Mouse (Mus musculus): ENCODE measurements around the gene Ccdc160.

Gene Ccdc160

DNA sequence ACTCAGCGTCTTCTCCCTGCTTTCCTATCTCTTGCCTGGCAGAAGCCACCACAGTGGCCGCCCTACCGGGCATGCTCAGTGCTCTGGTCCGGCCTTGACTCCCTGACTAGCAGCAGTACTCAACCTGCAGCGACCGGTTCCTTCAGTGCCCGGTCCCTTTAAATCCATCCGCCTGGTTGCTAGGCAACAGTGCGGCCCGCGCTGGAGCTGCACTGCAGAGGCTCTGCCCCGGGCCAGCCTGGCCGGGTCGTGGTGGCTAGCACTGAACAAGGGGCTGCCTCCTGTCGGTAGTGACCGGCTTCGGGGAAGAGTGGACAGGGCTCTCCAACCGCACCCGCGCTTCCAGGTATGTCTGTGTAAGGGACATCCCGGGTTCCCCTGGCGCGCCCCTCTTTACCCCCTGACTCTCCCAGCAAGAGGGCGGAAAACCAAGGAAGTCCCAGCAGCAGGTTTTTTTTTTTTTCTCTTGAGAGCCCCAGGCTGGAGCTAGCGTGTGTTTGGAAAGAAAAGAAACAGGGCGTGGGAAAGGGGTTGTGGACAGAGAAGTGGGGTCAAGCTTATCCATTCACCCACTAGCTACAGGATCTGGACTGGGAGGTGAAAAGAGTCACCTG lies at the start of gene Ccdc160:
Gene Ccdc160, plus strand, starts transcription at position 221 of the 614 bp plus-strand sequence.
- DNase-seq = peak; percentile 9 to 15

DNA sequence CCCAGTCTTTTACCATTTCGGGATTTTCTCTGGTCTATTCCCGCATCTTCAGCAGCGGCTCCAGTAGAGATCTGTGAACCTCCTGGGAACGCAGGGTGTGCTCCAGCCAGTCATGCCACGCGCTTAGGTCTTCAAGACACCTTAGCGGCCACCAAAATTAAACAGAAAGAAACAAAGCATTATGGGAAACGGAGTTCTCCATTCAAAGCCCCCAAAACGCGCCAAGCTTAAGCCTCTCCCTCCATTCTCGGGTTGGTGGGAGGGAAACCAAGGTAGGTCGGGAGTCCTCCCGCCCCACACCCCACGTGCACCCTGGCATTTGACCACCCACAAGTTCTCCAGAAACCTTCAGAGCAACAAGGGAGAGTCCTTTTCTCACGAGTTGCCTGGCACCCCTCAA lies 47.2 kb upstream of the Ccdc160 start:
- DNase-seq = peak in 1 of 2 experiments; percentile 10

DNA sequence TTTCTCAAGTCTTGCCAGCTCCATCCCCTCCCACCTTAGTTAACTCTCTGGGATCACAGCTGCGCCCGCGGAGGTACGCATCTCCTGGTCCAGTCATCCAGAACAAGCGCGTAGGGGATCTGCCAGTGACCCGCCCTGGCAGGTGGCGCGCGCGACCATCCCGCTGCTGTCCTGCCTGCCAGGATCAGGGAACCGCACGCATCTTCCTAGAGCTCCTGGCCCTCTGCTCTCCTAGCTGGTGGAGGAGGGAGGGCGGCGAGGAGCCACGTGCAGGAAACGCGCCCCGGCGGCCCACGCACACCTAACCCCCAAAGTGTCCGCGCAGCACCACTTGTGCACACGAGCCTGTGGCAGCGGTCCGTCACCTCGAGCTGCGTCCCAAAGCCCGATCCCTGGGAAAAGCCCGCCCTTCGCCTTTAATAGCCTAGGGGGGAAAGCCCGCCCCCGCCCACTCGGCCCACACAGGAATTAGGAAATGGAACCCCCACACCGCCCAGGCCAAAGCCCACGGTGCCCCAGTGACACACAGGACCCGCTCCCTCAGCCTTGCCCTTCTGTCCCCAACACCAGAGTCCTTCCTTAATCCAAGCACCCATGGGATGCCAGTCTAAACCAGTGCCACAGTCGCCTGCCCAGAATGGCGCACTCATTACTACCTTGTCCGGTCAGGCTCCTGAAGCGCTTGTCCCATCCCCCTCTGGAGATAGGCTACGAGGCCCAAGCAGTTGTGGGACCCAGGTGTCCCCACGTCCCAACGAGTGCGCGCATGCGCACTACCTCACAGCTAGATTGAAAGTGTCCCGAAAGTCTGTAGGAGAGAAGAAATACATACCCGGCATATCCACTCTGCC lies 46.6 kb upstream of the Ccdc160 start:
- peak; percentile 44 to 63 for DNase-seq

DNA sequence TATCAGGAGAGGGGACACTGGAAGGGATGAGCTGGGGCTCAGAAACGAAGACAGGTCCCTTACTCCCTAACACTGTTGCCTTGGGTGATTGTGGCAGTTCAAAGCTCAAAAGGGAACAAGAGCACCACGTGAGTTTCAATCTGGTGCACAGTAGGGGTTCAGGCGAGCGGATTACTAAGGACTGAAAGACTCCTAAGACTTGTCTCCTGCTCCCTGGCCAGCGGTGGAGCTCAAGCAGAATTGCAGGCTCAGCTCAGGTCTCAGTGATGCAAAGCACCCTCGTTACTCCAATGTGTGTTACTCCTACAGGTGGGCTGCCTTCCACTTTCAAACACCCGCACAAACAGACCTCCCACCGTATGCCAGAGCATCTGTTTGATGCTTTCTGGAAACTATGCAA lies 45.5 kb upstream of the Ccdc160 start:
- DNase-seq = peak; percentile 4 to 17

DNA sequence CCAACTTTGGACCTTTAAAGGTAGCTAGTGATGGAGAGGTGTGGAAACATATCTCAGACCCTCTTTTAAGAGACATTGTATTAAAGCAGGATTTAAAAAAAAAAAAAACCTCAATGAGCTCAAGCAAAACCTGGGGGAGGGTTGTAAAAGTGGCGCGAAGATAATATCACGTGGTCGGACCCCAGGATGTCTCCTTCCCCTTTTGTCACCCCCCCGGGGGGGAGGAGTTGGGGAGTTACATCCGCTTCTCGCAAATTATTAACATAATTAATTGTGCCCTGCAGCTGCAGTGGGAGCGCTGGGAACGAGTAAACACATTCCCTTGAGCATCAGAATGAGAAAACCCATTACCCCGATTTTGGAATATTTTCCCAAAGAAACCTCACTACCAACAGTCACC lies 45.1 kb upstream of the Ccdc160 start:
- peak; percentile 26 to 53 for DNase-seq

DNA sequence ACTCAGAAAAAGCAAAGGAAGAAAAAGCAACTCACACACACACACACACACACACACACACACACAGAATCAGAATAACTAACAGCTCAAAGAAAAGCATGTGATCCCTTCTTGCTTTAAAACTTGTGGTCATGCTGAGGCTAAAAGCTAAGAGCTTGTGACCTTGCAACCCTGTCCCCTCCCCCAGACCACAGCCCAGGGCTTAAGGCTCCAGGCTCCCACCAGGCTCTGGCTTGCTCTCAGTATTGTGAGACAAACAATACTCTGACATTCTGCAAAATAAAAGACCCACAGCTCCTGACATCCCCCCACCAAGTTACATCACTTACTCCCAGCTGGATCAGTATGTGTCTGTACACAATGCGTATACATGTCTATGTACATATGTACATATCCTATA lies 44.2 kb upstream of the Ccdc160 start:
- DNase-seq = no peak

DNA sequence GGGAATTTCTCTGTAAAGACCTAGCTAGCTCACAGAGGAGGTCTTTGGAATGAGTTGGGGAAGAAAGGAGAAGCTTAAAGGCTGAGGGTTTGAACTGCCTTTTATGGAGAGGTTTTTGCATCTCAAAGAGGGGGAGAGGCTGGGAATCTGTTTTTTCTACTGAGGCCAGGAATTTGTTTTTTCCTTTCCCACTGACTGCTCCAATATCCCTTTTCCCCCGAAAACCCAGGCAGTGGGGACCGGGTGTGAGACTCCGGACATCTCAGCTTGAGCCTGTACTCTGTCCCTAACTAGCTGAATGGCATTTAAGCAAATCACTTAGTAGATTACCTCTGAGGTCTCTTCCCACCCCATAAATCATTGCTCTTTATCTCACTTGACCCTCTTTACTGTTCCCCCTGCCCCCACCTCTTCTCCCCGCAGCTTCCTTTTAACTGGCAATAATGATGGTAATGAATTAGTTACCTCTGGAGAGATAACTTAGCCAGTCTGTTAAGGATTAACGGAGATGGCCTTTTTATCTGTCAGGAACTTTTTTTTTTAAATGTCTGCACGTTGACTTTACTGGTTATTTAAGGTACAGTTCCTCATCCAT lies 37.4 kb upstream of the Ccdc160 start:
- DNase-seq = no peak

DNA sequence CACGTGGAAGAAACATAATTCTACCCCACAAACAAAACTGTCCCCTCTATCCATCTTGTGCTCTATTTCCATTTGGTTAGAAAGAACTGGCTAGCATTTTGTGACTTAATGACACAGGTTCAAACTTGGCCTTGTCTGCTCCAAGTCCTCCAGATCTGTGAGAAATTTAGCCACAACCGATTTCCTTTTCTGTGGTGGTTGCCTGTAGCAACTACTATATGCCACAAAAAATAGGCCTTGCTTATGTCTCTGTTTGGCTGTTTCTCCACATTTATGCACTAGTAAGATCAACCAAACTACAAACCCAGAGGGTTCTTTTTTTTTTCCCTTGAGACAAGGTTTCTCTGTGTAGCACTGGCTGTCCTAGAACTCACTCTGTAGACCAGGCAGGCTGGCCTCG lies 33.8 kb upstream of the Ccdc160 start:
- no peak for DNase-seq

DNA sequence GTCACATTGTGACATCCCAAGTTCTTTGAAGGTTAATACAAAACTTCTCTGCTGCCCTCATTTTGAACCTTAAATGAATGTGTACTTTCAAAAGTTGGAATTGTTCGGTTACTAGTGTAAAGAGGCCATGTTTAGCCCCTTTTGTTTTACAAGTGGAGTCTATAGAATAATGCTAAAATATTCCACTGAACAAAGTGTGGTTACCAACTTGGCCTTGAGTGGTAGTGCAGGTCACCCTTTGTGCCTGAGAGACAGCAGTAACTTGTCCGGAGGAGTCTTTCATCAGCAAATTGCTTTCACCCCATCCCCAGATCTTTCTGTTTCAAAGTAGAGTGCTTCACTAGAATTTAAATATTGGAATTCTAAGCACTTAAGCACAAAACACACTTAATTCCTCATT lies 31.8 kb upstream of the Ccdc160 start:
- DNase-seq = no peak

DNA sequence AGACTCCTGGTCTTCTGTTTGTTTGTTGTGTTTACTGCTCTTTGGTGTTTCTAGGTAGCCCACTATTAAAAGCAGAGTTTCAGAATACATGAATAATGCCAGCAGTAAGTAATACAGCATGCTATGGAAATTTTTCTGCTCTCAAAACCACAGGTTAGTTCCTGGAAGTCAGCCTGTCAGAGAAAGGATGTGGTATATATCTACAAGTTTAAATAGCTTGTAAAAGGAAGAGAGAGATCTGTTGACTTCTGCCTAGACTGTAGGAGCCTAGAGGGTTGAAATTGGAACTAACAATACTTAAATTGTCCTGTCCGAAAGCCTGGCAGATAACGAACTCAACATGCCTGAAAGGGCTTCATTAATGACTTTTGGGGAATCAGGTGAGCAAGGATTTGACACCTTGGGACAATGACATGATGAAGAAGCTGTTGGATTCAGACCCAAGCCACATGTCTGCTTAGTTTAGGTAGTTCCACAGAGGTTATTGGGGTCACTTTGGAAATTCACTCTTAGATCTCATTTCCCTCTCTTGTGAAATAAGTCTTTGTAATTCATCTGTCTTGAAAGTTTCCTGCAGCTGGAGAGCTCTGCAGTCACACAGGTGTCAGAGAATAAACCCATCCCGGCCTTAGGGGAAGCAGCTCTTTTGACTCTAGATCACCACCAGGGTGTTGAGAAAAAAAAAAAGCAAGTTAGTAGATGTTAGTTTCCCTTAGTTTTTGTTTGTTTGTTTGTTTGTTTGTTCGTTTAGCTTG lies 30.6 kb upstream of the Ccdc160 start:
- DNase-seq = no peak

DNA sequence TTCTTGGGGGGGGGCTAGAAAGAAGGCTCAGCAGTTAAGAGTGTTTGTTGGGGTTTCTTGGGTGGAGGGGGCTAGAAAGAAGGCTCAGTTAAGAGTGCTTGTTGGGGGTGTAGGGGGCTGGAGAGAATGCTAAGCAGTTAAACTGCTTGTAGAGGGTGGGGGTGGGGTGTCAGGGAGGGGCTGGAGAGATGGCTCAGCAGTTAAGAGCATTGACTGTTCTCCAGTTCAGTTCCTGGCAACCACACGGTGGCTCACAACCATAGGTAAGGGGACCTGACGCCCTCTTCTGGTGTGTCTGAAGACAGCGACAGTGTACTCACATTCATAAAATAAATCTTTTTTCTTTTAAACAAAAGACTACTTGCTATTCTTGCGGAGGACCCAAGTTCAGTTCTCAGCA lies 28.8 kb upstream of the Ccdc160 start:
- no peak for DNase-seq

DNA sequence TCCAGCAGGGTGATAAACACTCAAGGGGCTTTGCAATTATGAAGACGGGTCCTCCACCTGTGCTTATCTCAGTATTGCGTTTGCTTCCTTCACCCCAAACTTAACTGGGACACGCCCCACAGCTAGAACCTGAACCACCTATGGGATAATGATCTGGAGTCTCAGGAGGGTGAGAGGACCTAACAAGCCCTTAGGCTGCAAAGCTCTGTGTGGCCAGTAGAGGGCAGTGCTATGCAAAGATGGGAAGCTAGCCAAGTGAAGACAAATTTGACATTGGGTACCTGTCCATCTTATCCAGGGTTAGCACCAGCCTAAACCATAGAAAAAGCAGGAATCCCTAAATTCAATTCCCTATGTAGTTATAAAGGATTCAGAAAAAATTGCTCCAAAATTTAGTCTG lies 15.0 kb upstream of the Ccdc160 start:
- peak; percentile 61 to 63 for DNase-seq

DNA sequence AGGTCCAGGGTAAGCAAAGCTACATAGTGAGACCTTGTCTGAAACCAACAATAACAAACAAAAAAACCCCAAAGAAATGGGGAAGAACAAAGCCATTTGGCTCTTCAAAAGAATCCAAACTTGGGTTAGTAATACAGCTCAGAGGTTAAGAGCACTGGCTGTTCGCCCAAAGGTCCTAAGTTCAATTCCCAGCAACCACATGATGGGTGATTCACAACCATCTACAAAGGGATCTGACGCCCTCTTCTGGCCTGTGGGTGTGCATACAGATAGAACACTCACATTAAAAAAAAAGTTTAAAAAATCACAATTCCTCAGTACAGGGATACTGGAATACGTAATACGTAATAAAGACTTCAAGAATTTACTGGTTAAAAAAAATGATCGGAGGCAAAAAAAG lies 13.3 kb upstream of the Ccdc160 start:
- peak in 1 of 2 experiments; percentile 2 for DNase-seq

DNA sequence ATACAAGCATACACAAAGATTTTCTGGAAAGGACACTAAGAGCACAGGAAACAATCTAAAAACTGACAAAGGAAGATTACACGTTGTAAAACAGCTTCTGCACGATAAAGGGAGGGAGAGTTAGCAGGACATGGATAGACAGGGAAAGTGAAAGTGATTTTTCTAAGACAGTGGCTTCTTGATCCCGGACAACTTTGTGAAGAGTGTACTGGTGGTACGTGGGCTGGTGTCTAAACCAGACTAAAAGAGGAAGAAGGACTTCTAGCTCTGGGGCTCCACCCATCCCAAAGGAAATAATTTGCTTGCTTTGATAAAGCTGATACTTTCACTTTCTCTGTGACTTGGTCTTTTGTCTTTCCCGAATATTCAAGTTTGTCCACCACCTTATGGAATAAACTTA lies 7.1 kb upstream of the Ccdc160 start:
- peak; percentile 12 to 21 for DNase-seq

DNA sequence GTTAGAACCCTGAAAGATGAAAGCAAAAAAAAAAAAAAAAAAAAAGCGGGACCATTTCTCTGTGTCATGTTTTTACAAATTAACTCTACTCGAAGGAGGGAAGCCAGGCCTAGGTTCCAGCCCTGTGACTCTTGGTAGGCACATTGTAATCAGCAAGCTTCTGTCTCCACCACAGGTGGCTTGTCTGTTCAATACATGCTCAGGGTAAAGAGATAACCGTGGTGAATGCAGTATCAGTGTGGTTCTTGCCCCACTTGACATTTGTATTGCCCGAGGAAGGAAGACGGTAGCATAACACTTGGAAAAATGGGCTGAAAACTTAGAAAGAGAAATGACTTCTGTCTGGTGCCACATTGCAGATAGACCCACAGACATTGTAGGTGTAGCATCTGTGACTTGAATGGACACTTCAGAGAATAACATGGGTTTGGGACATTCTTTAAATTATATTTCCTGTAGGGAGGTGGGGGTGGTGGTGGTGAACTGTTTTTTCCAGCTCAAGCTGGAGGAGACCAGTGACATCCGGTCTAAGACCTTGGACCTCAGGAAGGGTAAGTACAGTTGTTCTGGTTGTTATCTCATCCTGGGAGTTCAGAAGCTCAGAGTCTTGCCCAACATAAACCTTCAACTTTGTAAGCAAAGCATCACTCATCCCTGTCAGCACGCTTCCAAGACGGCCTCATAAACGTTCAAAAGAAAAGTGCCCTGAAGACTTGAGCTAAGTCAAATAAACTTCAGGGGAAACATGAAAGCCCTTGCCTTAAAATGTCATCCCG lies 1.1 kb downstream of the Ccdc160 start:
- DNase-seq = no peak

DNA sequence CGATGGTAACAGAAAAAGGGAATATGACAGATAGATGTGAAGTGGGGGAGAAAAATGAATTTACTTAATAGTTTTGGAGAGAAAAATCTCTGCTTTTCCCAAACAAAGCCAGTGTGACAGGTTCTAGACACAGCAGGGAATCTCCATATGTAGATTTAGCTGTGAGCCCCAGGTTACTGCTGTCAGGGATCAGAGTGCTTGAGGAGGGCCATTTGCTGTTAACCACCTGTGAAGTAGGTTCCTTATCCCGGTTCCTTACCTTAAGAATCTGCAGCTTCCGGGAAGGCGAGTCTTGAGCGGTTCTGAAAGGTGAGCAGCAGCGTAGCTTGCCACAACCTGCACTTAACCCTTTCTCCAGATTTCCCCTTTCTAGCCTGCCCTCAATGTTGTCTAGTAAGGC lies 1.9 kb downstream of the Ccdc160 start:
- DNase-seq = no peak

DNA sequence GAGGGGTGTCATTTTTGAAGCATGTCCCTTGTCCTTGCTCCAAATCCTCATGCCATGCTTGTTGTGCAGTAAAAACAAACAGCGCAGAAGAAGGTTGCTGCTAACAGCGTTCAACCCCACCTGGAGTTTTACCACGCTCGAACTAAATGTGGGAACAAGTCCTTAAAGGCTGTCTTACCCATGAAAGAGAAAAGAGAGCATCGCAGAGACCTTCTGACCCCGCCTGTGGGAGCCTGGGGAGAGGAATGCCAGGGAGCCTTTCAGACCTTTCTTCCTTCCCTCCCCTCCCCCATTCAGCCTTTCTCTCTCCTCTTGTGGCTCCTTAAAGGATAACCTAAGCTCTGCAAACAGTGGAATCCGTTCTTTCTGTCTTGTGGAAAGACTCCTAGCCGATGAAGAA lies 4.8 kb downstream of the Ccdc160 start:
- DNase-seq = no peak

DNA sequence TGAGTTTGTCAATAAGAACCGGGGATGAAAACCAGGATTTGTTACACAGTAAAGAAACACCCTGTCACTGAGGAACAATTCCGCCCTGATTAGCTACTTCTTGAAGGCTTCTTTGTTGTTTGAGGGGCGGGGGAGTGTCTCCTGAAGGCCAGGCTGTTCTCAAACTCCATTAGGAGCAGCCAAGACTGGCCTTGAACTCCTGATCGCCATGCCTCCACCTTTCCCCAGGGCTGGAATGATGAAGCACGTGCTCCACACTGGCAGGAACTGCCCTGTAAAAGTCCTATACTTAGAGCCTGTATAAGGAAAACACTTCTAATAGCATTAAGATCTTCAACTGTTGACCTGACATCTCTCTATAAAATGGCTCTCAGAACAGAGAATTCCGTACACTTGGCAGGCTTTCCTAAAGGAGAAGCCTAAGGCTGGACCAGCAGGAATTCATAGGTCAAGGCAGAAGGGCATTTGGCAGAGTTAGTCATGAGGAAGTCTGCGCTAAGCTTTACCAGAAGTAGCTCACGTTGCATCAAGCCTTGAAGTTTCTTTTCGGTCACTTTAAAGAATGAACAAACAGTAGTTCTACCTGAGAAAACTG lies 6.1 kb downstream of the Ccdc160 start:
- DNase-seq = no peak

DNA sequence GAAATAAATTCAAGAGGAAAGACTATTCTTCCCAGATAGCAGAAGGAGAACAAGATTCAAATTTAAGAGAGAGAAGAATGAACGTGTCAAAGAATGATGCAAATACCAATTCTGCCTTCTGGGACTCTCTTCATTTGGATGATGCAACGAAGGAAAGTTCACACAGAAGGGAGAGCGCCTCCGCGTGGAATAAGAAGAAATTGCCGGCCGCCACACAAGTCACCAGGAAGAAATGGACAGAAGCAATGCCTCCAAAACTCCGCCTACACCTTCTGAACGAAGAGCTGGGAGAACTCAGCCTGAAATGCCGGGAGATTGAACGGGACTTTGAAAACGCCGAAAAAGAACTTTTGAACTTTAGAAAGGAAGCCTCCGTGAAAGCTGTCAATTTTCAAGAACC lies 7.3 kb downstream of the Ccdc160 start:
- DNase-seq = no peak

DNA sequence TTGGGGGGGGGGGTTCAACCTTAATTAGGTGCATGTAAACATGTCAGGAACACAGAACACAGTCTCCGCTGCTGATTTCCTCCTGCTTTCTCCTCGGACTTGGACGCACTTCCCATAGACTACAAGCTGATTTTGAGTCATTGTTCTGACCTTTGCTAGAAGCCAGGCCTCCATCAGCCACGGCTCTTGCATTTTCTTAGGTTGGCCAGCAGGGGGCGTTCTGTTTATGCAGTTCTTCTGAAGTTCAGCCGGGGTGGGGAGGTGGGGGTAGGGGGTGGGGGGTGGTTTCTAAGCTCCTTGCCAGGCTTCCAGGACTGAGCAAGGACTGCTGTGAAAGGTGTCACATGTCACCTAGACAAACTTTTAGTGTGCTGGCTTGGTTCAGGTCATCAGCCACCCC lies 8.6 kb downstream of the Ccdc160 start:
- DNase-seq = peak; percentile 53 to 54

DNA sequence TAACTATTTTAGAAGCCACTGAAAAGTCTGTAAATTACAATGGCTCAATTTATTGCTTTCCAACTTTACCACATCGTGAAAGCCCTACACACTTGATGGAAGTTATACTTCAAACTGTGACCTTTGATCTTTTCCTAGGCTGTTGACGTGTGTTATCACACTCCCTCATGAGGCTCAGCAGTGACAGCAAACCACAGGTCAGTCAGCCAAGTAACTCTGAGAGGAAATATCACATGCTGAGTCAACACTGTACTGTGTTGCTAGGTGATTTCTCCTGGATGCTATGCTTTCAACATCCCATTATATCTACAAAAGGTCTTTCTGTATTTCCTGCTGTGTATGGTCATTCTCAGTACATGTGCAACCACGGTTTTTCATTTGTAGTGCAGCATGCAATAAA lies 28.3 kb downstream of the Ccdc160 start:
- no peak for DNase-seq

Measured in B cell, adult 2 months (primary cell).